Mouse (Mus musculus): ENCODE results near the gene St6galnac3. TPM values are rescaled to one million over a fixed set of nuclear protein-coding genes. Genes with fewer than 3 reads are reported as not detected.

St6galnac3 gene
- polyA plus RNA-seq, 1 experiment from 2014 or later, result 23.7 TPM

DNA sequence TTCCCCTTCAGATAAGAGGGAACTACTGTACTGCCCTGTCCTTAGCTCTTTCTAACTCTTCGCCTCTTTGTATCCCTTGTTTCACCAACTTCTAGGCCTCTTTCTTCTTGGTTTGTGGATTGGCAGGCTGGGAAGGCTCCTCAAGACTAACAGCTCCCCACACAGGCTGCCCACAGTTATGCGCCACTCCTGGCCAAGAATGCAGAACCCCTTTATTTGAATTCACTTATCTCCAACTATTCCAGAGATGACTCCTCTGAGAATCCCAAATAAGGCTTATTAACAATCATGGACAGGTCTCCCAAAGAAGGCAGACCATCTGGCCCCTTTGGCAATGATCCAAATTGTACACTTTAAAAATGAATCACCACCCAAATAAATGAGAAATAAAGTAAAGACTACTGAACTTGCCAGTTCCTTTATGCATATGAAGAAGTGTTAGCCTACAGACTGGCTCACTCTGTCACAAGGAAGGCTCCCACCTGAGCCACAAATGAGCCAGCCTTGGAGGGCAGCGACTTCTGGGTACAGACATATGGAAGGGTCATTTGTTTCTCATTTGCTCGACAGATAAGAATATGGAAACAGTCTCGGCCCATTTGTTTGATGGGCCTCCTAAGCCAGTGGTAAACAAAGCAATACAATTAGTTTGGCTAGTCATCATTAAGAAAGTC lies 390.7 kb downstream of the St6galnac3 start:
- Histone ChIP-seq H3K27ac (replicated peaks in 1 of 2; ENCODE audit: control insufficient read depth in 1 of 2, insufficient read depth in 1 of 2, low read depth in 2 of 2, low read length in 2 of 2) (no peak overlapping the region), H3K9me3 (ENCODE audit: control insufficient read depth, low read length) (no peaks in the 10 kb centered on the region), H3K27me3 (ENCODE audit: control insufficient read depth, insufficient read depth, low read length) (no peaks in the 10 kb centered on the region), H3K4me1 (ENCODE audit: control insufficient read depth in 2 of 2, insufficient read depth in 2 of 2, low read length in 2 of 2) (no peaks in the 10 kb centered on the region), H3K4me2 (ENCODE audit: low read length) (no peak overlapping the region), H3K4me3 (ENCODE audit: control insufficient read depth in 1 of 2, insufficient read depth in 1 of 2, low read depth in 1 of 2, low read length in 2 of 2) (no peak overlapping the region), H3K36me3 (ENCODE audit: control insufficient read depth, insufficient read depth, low read length) (no peaks in the 10 kb centered on the region), H3K9ac (ENCODE audit: low read length) (no peak overlapping the region)
- ATAC-seq (ENCODE audit: insufficient number of reproducible peaks, insufficient read depth, low FRiP score, low read depth), result no peak
- 41% methylated on average over 5 of the region's 5 CpGs for WGBS

DNA sequence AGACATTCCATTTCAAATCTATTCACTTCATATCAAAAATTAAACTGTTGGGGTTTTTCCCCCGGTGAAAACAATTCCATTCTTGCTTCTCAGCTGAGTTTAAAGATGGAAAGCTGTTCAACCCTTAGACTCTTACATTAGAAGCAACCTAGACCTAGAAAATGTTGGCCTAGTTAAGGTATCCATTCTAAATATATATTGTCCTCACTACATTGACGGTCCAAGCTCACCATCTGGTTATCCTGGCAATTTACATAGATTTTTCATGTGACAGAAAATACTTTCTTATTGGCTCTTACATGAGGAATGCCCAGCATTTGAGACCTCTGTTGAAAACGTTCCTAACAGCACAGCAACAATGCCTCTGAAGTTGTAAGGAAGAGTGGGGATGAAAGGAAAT lies 400.7 kb downstream of the St6galnac3 start:
- no peak for ATAC-seq (ENCODE audit: insufficient number of reproducible peaks, insufficient read depth, low FRiP score, low read depth)
- no peak overlapping the region for H3K4me2 ChIP-seq (ENCODE audit: low read length)
- no peak overlapping the region for H3K27ac ChIP-seq (replicated peaks in 1 of 2; ENCODE audit: control insufficient read depth in 1 of 2, insufficient read depth in 1 of 2, low read depth in 2 of 2, low read length in 2 of 2)
- no peak overlapping the region for H3K4me3 ChIP-seq (ENCODE audit: control insufficient read depth in 1 of 2, insufficient read depth in 1 of 2, low read depth in 1 of 2, low read length in 2 of 2)
- H3K4me1 ChIP-seq (ENCODE audit: control insufficient read depth in 2 of 2, insufficient read depth in 2 of 2, low read length in 2 of 2), result no peaks in the 10 kb centered on the region
- no peaks in the 10 kb centered on the region for H3K27me3 ChIP-seq (ENCODE audit: control insufficient read depth, insufficient read depth, low read length)
- H3K9me3 ChIP-seq (ENCODE audit: control insufficient read depth, low read length), result no peaks in the 10 kb centered on the region
- no peak overlapping the region for H3K9ac ChIP-seq (ENCODE audit: low read length)
- H3K36me3 ChIP-seq (ENCODE audit: control insufficient read depth, insufficient read depth, low read length), result no peaks in the 10 kb centered on the region
- WGBS, result 61% methylated on average over 3 of the region's 3 CpGs

DNA sequence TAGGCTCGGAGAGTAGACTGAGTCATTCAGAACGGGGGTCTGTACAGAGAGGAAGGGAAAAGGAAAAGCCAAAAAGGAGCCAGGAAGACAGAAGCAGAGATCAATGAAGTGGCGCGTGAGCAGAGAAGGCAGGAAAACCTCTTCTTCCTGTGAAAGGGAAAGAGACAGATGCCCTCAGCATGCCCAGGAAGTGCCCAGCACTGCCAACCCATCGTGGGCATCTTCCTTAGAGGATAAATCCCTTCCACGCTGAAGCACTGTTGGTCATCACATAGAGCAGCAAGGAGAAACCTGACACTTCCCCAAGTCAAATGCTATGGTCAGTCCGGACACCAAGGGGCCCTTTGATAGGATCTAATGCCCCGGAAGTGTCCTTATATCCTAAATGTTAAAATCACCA lies 401.5 kb downstream of the St6galnac3 start:
- Histone ChIP-seq H3K4me2 (ENCODE audit: low read length) (no peak overlapping the region), H3K9me3 (ENCODE audit: control insufficient read depth, low read length) (no peaks in the 10 kb centered on the region), H3K36me3 (ENCODE audit: control insufficient read depth, insufficient read depth, low read length) (no peaks in the 10 kb centered on the region), H3K9ac (ENCODE audit: low read length) (no peak overlapping the region), H3K27me3 (ENCODE audit: control insufficient read depth, insufficient read depth, low read length) (no peaks in the 10 kb centered on the region), H3K4me3 (ENCODE audit: control insufficient read depth in 1 of 2, insufficient read depth in 1 of 2, low read depth in 1 of 2, low read length in 2 of 2) (no peak overlapping the region), H3K27ac (replicated peaks in 1 of 2; ENCODE audit: control insufficient read depth in 1 of 2, insufficient read depth in 1 of 2, low read depth in 2 of 2, low read length in 2 of 2) (no peak overlapping the region), H3K4me1 (ENCODE audit: control insufficient read depth in 2 of 2, insufficient read depth in 2 of 2, low read length in 2 of 2) (no peaks in the 10 kb centered on the region)
- ATAC-seq (ENCODE audit: insufficient number of reproducible peaks, insufficient read depth, low FRiP score, low read depth), result no peak
- WGBS, result 72% methylated on average over 8 of the region's 8 CpGs

DNA sequence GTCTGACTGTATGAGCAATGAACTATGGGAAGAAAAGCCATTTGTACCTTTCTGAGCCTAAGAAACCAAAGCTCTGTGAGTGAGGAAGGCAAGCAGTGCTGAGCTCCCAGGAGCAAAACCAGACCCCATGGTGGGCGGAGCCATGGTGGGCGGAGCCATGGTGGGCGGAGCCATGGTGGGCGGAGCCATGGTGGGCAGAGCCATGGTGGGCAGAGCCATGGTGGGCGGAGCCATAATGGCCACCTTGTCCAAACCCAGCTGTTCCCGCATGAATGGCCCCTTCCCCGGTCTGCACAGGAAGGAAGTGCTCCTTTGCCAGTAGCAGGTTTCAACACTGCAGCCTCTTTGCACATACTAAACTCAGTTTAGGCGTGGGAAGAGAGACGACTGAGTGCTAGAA lies 411.4 kb downstream of the St6galnac3 start:
- H3K27me3 ChIP-seq (ENCODE audit: control insufficient read depth, insufficient read depth, low read length), result no peaks in the 10 kb centered on the region
- H3K4me3 ChIP-seq (ENCODE audit: control insufficient read depth in 1 of 2, insufficient read depth in 1 of 2, low read depth in 1 of 2, low read length in 2 of 2), result no peak overlapping the region
- no peak overlapping the region for H3K9ac ChIP-seq (ENCODE audit: low read length)
- H3K4me1 ChIP-seq (ENCODE audit: control insufficient read depth in 2 of 2, insufficient read depth in 2 of 2, low read length in 2 of 2), result no peaks in the 10 kb centered on the region
- no peaks in the 10 kb centered on the region for H3K9me3 ChIP-seq (ENCODE audit: control insufficient read depth, low read length)
- H3K27ac ChIP-seq (replicated peaks in 1 of 2; ENCODE audit: control insufficient read depth in 1 of 2, insufficient read depth in 1 of 2, low read depth in 2 of 2, low read length in 2 of 2), result no peak overlapping the region
- H3K36me3 ChIP-seq (ENCODE audit: control insufficient read depth, insufficient read depth, low read length), result no peaks in the 10 kb centered on the region
- H3K4me2 ChIP-seq (ENCODE audit: low read length), result no peak overlapping the region
- no peak for ATAC-seq (ENCODE audit: insufficient number of reproducible peaks, insufficient read depth, low FRiP score, low read depth)
- WGBS, result 75% methylated on average over 8 of the region's 9 CpGs

DNA sequence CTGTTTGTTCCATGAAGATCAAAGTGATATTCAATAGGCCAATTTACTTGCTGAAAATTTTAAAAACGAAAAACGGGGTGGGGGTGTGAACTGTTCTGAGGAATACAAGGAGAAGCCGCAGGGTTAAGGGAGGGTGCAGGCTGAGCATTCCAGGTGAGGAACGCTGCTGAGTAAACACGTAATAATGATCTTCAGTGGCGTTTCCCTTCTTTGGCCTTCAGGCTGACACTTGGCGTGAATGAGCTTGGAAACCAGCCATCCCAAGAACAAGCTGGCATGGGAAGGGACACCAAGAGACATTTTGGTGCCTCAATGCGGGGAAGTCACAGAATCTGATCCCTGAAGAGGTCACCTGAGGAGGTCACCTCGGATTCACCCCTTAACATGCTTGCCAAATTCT lies 411.8 kb downstream of the St6galnac3 start:
- H3K27me3 ChIP-seq (ENCODE audit: control insufficient read depth, insufficient read depth, low read length), result no peaks in the 10 kb centered on the region
- H3K4me1 ChIP-seq (ENCODE audit: control insufficient read depth in 2 of 2, insufficient read depth in 2 of 2, low read length in 2 of 2), result no peaks in the 10 kb centered on the region
- H3K9me3 ChIP-seq (ENCODE audit: control insufficient read depth, low read length), result no peaks in the 10 kb centered on the region
- H3K36me3 ChIP-seq (ENCODE audit: control insufficient read depth, insufficient read depth, low read length), result no peaks in the 10 kb centered on the region
- no peak overlapping the region for H3K4me3 ChIP-seq (ENCODE audit: control insufficient read depth in 1 of 2, insufficient read depth in 1 of 2, low read depth in 1 of 2, low read length in 2 of 2)
- no peak overlapping the region for H3K9ac ChIP-seq (ENCODE audit: low read length)
- H3K27ac ChIP-seq (replicated peaks in 1 of 2; ENCODE audit: control insufficient read depth in 1 of 2, insufficient read depth in 1 of 2, low read depth in 2 of 2, low read length in 2 of 2), result no peak overlapping the region
- no peak overlapping the region for H3K4me2 ChIP-seq (ENCODE audit: low read length)
- ATAC-seq (ENCODE audit: insufficient number of reproducible peaks, insufficient read depth, low FRiP score, low read depth), result no peak
- WGBS, result 91% methylated on average over 9 of the region's 9 CpGs

DNA sequence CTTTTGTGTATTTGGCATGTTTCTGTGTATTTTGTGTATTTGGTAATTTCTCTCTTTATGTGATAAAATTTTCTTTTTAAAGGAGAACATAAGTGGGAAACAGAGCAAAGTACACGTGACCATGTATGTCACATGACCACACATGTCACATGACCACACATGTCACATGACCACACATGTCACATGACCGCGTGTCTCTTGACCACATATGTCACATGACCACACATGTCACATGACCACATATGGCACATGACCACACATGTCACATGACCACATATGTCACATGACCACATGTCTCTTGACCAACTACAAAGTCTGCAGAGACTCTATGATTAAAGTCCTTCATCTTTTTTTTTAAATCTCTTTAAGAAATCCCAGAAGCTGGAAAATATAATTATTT lies 413.0 kb downstream of the St6galnac3 start:
- WGBS, result 93% methylated on average over 3 of the region's 3 CpGs
- ATAC-seq (ENCODE audit: insufficient number of reproducible peaks, insufficient read depth, low FRiP score, low read depth), result no peak
- no peak overlapping the region for H3K9ac ChIP-seq (ENCODE audit: low read length)

DNA sequence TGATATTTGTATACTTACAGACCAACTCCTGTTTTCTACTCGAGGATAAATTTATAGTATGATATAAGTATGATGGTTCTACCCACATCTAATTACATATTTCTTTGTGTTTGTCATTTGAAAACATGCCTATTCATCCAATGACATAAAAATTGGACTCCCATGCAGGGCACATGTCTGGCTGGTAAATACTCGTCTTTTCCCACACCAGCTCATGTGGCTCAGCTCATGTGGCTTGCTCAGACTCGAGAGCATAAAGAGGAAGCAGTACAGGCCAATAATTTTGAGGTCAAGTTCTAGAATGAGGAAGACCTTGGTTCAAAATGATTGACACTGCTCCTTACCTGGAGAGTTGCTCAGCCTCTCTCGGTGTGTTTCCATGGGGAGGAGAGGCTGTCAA lies 416.6 kb downstream of the St6galnac3 start:
- no peak for ATAC-seq (ENCODE audit: insufficient number of reproducible peaks, insufficient read depth, low FRiP score, low read depth)
- Histone ChIP-seq H3K4me2 (ENCODE audit: low read length) (no peak overlapping the region), H3K9ac (ENCODE audit: low read length) (no peak overlapping the region), H3K9me3 (ENCODE audit: control insufficient read depth, low read length) (no peaks in the 10 kb centered on the region), H3K27me3 (ENCODE audit: control insufficient read depth, insufficient read depth, low read length) (no peaks in the 10 kb centered on the region), H3K4me1 (ENCODE audit: control insufficient read depth in 2 of 2, insufficient read depth in 2 of 2, low read length in 2 of 2) (no peaks in the 10 kb centered on the region), H3K4me3 (ENCODE audit: control insufficient read depth in 1 of 2, insufficient read depth in 1 of 2, low read depth in 1 of 2, low read length in 2 of 2) (no peak overlapping the region), H3K36me3 (ENCODE audit: control insufficient read depth, insufficient read depth, low read length) (no peaks in the 10 kb centered on the region), H3K27ac (replicated peaks in 1 of 2; ENCODE audit: control insufficient read depth in 1 of 2, insufficient read depth in 1 of 2, low read depth in 2 of 2, low read length in 2 of 2) (no peak overlapping the region)
- WGBS, result 70% methylated on average over 4 of the region's 4 CpGs

More for the DNA sequence above, 413.0 kb downstream of the St6galnac3 start:
- Histone ChIP-seq H3K4me3 (ENCODE audit: control insufficient read depth in 1 of 2, insufficient read depth in 1 of 2, low read depth in 1 of 2, low read length in 2 of 2) (no peak overlapping the region), H3K27ac (replicated peaks in 1 of 2; ENCODE audit: control insufficient read depth in 1 of 2, insufficient read depth in 1 of 2, low read depth in 2 of 2, low read length in 2 of 2) (no peak overlapping the region), H3K4me1 (ENCODE audit: control insufficient read depth in 2 of 2, insufficient read depth in 2 of 2, low read length in 2 of 2) (no peaks in the 10 kb centered on the region), H3K9me3 (ENCODE audit: control insufficient read depth, low read length) (no peaks in the 10 kb centered on the region), H3K27me3 (ENCODE audit: control insufficient read depth, insufficient read depth, low read length) (no peaks in the 10 kb centered on the region), H3K36me3 (ENCODE audit: control insufficient read depth, insufficient read depth, low read length) (no peaks in the 10 kb centered on the region), H3K4me2 (ENCODE audit: low read length) (no peak overlapping the region)

DNA sequence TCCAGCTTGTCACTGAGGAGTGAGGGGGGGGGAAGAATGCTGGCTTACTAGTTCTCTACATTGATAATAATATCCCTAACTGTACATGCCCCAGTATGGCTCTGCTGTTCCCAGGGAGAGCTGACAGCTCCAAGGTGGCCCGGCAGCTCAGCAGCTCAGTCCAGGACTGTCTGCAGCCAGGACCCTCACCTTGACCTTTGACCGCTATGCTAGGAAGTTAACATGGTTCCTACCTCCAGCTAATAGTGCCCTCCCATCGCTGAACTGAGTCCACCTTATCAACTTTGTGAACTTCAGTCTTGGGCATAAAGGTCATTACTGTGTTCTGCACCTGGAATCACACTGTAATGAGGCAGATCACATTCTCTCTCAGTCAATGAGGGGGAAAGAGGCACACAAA lies 419.8 kb downstream of the St6galnac3 start:
- H3K27me3 ChIP-seq (ENCODE audit: control insufficient read depth, insufficient read depth, low read length), result no peaks in the 10 kb centered on the region
- no peaks in the 10 kb centered on the region for H3K4me1 ChIP-seq (ENCODE audit: control insufficient read depth in 2 of 2, insufficient read depth in 2 of 2, low read length in 2 of 2)
- no peaks in the 10 kb centered on the region for H3K9me3 ChIP-seq (ENCODE audit: control insufficient read depth, low read length)
- H3K27ac ChIP-seq (replicated peaks in 1 of 2; ENCODE audit: control insufficient read depth in 1 of 2, insufficient read depth in 1 of 2, low read depth in 2 of 2, low read length in 2 of 2), result no peak overlapping the region
- 76% methylated on average over 3 of the region's 3 CpGs for WGBS
- H3K9ac ChIP-seq (ENCODE audit: low read length), result no peak overlapping the region
- no peaks in the 10 kb centered on the region for H3K36me3 ChIP-seq (ENCODE audit: control insufficient read depth, insufficient read depth, low read length)
- H3K4me2 ChIP-seq (ENCODE audit: low read length), result no peak overlapping the region
- H3K4me3 ChIP-seq (ENCODE audit: control insufficient read depth in 1 of 2, insufficient read depth in 1 of 2, low read depth in 1 of 2, low read length in 2 of 2), result no peak overlapping the region
- no peak for ATAC-seq (ENCODE audit: insufficient number of reproducible peaks, insufficient read depth, low FRiP score, low read depth)

Data from heart, embryonic 14.5 days (tissue).